Mouse (Mus musculus): ENCODE results near the gene Serping1. TPM values are rescaled to one million over a fixed set of nuclear protein-coding genes. Genes with fewer than 3 reads are reported as not detected.

Serping1 gene
- total and polyA plus RNA-seq, 3 experiments: not detected

GRCm38 (mm10) chr2:84715562-84716361, 59.5 kb downstream of the Serping1 start:
- in situ Hi-C loops (cut with MboI; ENCODE audit: low pct_ligation_motif_present, low pct_unique_long_range_greater_than_20kb, low sequenced_read_pairs) (no loop called here), dilution Hi-C loops (cut with MboI; ENCODE audit: extremely low pct_ligation_motif_present, extremely low pct_unique_long_range_greater_than_20kb, low sequenced_read_pairs) (no loop called here)
- no peaks in the 10 kb centered on the region for H3K9me3 ChIP-seq (replicated peaks; ENCODE audit: low read length)
- H3K4me1 ChIP-seq (ENCODE audit: control insufficient read depth in 1 of 2, insufficient read depth in 2 of 2): peaks cover 0 to 22% of the 10 kb centered on the region in 2 experiments; a peak in 3 of 4 replicates
- no peaks in the 10 kb centered on the region for H3K27me3 ChIP-seq (replicated peaks)
- TF ChIP-seq TBP (conservative IDR thresholded peaks at IDR 0.05; ENCODE audit: low read depth, low read length) (peak; percentile 80), USF1 (IDR thresholded peaks at IDR 0.05; ENCODE audit: low read depth, low read length) (no peak), POLR2A (IDR thresholded peaks at IDR 0.05; ENCODE audit: low read depth, low read length) (peak; percentile 21; the same call in 1 of the 2 replicates), MAFK (IDR thresholded peaks at IDR 0.05; ENCODE audit: insufficient replicate concordance, low read length) (no peak), TCF12 (IDR thresholded peaks at IDR 0.05; ENCODE audit: low read depth, low read length) (peak; percentile 10; the same call in 1 of the 2 replicates), ZMIZ1 (IDR thresholded peaks at IDR 0.05; ENCODE audit: low read depth, low read length) (no peak), E2F4 (IDR thresholded peaks at IDR 0.05; ENCODE audit: insufficient replicate concordance, low read depth, low read length) (0 out of 2 replicates have a peak, but pooled peaks have one; percentile 16), MYC (IDR thresholded peaks at IDR 0.05; ENCODE audit: low read depth, low read length) (peak; percentile 65; the same call in 1 of the 2 replicates), NELFE (IDR thresholded peaks at IDR 0.05; ENCODE audit: low read depth, low read length) (no peak; the same call in 1 of the 2 replicates), JUN (IDR thresholded peaks at IDR 0.05; ENCODE audit: insufficient read depth, low read depth, low read length) (no peak), ZKSCAN1 (IDR thresholded peaks at IDR 0.05; ENCODE audit: borderline replicate concordance, low read depth, low read length) (peak; percentile 55; the same call in 1 of the 2 replicates), PAX5 (IDR thresholded peaks at IDR 0.05; ENCODE audit: low read length) (no peak), CTCF (conservative IDR thresholded peaks at IDR 0.05 in 1 of 2, IDR thresholded peaks at IDR 0.05 in 1 of 2; ENCODE audit: low read depth in 2 of 2, low read length in 2 of 2) (no peak), ZNF384 (IDR thresholded peaks at IDR 0.05; ENCODE audit: low read depth, low read length) (peak; percentile 100), ETS1 (conservative IDR thresholded peaks at IDR 0.05; ENCODE audit: low read depth, low read length) (no peak; the same call in 1 of the 2 replicates), CHD1 (IDR thresholded peaks at IDR 0.05; ENCODE audit: low read depth, low read length) (peak; percentile 97), SMC3 (IDR thresholded peaks at IDR 0.05; ENCODE audit: low read depth, low read length) (no peak), BHLHE40 (IDR thresholded peaks at IDR 0.05; ENCODE audit: low read depth, low read length) (no peak), ZC3H11A (IDR thresholded peaks at IDR 0.05; ENCODE audit: low read depth, low read length) (no peak), USF2 (conservative IDR thresholded peaks at IDR 0.05; ENCODE audit: low read depth, low read length) (no peak), IRF4 (IDR thresholded peaks at IDR 0.05; ENCODE audit: low read depth, low read length) (peak; percentile 14; the same call in 1 of the 2 replicates), SIN3A (IDR thresholded peaks at IDR 0.05; ENCODE audit: low read length) (peak; percentile 51), MAZ (IDR thresholded peaks at IDR 0.05; ENCODE audit: low read depth, low read length) (no peak; the same call in 1 of the 2 replicates), MAX (IDR thresholded peaks at IDR 0.05; ENCODE audit: low read length) (peak; percentile 54), CHD2 (IDR thresholded peaks at IDR 0.05; ENCODE audit: low read length) (peak; percentile 13; the same call in 1 of the 2 replicates), EP300 (IDR thresholded peaks at IDR 0.05; ENCODE audit: low read length) (no peak), GABPA (IDR thresholded peaks at IDR 0.05; ENCODE audit: insufficient replicate concordance, low read depth, low read length) (no peak), MXI1 (IDR thresholded peaks at IDR 0.05; ENCODE audit: low read depth, low read length) (peak; percentile 40; the same call in 1 of the 2 replicates), POLR2AphosphoS2 (IDR thresholded peaks at IDR 0.05; ENCODE audit: low read depth, low read length) (no peak), JUND (conservative IDR thresholded peaks at IDR 0.05; ENCODE audit: low read depth, low read length) (0 out of 2 replicates have a peak, but pooled peaks have one; percentile 11), UBTF (IDR thresholded peaks at IDR 0.05; ENCODE audit: low read depth, low read length) (peak; percentile 96; the same call in 1 of the 2 replicates), MEF2A (IDR thresholded peaks at IDR 0.05; ENCODE audit: borderline replicate concordance, low read depth, low read length) (peak; percentile 34), NRF1 (IDR thresholded peaks at IDR 0.05; ENCODE audit: low read depth, low read length) (no peak), KAT2A (IDR thresholded peaks at IDR 0.05; ENCODE audit: insufficient replicate concordance, low read length) (peak; percentile 20; the same call in 1 of the 2 replicates), ELF1 (IDR thresholded peaks at IDR 0.05; ENCODE audit: low read depth, low read length) (peak; percentile 80), RAD21 (IDR thresholded peaks at IDR 0.05; ENCODE audit: low read depth, low read length) (no peak), HCFC1 (IDR thresholded peaks at IDR 0.05; ENCODE audit: low read depth, low read length) (peak; percentile 84), RCOR1 (conservative IDR thresholded peaks at IDR 0.05; ENCODE audit: low read depth, low read length) (no peak)
- H3K9ac ChIP-seq (ENCODE audit: insufficient read depth, low read depth): peak overlapping the region; percentile 81
- H3K36me3 ChIP-seq (replicated peaks in 1 of 2; ENCODE audit: control insufficient read depth in 1 of 2, insufficient read depth in 1 of 2, low read length in 1 of 2): peaks cover 2 to 8% of the 10 kb centered on the region in 2 experiments
- peak overlapping the region; percentile 76 to 90 (median 77) for H3K4me3 ChIP-seq (replicated peaks in 1 of 3; ENCODE audit: low read depth in 2 of 3, low read length in 2 of 3, poor library complexity in 1 of 3)
- H3K27ac ChIP-seq (ENCODE audit: insufficient read depth, low read depth): peak overlapping the region; percentile 99
- peak; percentile 95 for DNase-seq (ENCODE audit: extremely low read depth)
- H3K4me2 ChIP-seq (ENCODE audit: insufficient read depth, low read depth, poor library complexity, severe bottlenecking): peak overlapping the region; percentile 85
- H3K79me2 ChIP-seq (replicated peaks; ENCODE audit: control insufficient read depth, extremely low read depth, insufficient read depth, poor library complexity, severe bottlenecking): peaks cover 25% of the 10 kb centered on the region

Measured in CH12.LX (cell line).